Mouse (Mus musculus): ENCODE results near the gene Usp30.

The Usp30 gene

GRCm38 (mm10) chr5:114066601-114067000 is 1.3 kb downstream of the Usp30 start:
- in situ Hi-C loops (cut with MboI) = no loop called here

GRCm38 (mm10) chr5:114067543-114067942 is 2.3 kb downstream of the Usp30 start:
- in situ Hi-C loops (cut with MboI) = no loop called here

- in situ Hi-C loops (cut with MboI) = no loop called here
Measured at GRCm38 (mm10) chr5:114067982-114068381, 2.7 kb downstream of the Usp30 start.

GRCm38 (mm10) chr5:114070858-114071257 is 5.6 kb downstream of the Usp30 start:
- in situ Hi-C loops (cut with MboI) = no loop called here

- in situ Hi-C loops (cut with MboI) = no loop called here
Measured at GRCm38 (mm10) chr5:114072262-114072661, 7.0 kb downstream of the Usp30 start.

GRCm38 (mm10) chr5:114077009-114077408 is 11.7 kb downstream of the Usp30 start:
- in situ Hi-C loops (cut with MboI) = no loop called here

GRCm38 (mm10) chr5:114085501-114085900 is 20.2 kb downstream of the Usp30 start:
- in situ Hi-C loops (cut with MboI) = no loop called here

- in situ Hi-C loops (cut with MboI) = no loop called here
Measured at GRCm38 (mm10) chr5:114087875-114088480, 22.7 kb downstream of the Usp30 start.

- in situ Hi-C loops (cut with MboI) = no loop called here
Measured at GRCm38 (mm10) chr5:114090421-114091013, 25.3 kb downstream of the Usp30 start.

GRCm38 (mm10) chr5:114091057-114091807 is 26.0 kb downstream of the Usp30 start, which contains the start of gene Svop:
Gene Svop (minus strand): TSS chr5:114091570.
- in situ Hi-C loops (cut with MboI) = no loop called here

GRCm38 (mm10) chr5:114099709-114100389 is 34.6 kb downstream of the Usp30 start:
- in situ Hi-C loops (cut with MboI) = no loop called here

- in situ Hi-C loops (cut with MboI) = no loop called here
Measured at GRCm38 (mm10) chr5:114100390-114101099, 35.3 kb downstream of the Usp30 start.

- in situ Hi-C loops (cut with MboI) = no loop called here
Measured at GRCm38 (mm10) chr5:114101873-114102272, 36.6 kb downstream of the Usp30 start.

- in situ Hi-C loops (cut with MboI) = no loop called here
Measured at GRCm38 (mm10) chr5:114102807-114103206, 37.5 kb downstream of the Usp30 start.

- in situ Hi-C loops (cut with MboI) = no loop called here
Measured at GRCm38 (mm10) chr5:114106391-114106935, 41.2 kb downstream of the Usp30 start.

GRCm38 (mm10) chr5:114113334-114113733 is 48.1 kb downstream of the Usp30 start:
- in situ Hi-C loops (cut with MboI) = no loop called here

- in situ Hi-C loops (cut with MboI) = no loop called here
Measured at GRCm38 (mm10) chr5:114115030-114115429, 49.8 kb downstream of the Usp30 start.

- in situ Hi-C loops (cut with MboI) = no loop called here
Measured at GRCm38 (mm10) chr5:114116586-114116985, 51.3 kb downstream of the Usp30 start.

- in situ Hi-C loops (cut with MboI) = no loop called here
Measured at GRCm38 (mm10) chr5:114119806-114120205, 54.5 kb downstream of the Usp30 start.

GRCm38 (mm10) chr5:114126008-114126407 is 60.7 kb downstream of the Usp30 start:
- in situ Hi-C loops (cut with MboI) = no loop called here

GRCm38 (mm10) chr5:114126499-114127244 is 61.4 kb downstream of the Usp30 start:
- in situ Hi-C loops (cut with MboI) = no loop called here

Measured in mature B cell (primary cell).